Mouse (Mus musculus): ENCODE data around the gene Jup. TPM values are rescaled to one million over a fixed set of nuclear protein-coding genes. Genes with fewer than 3 reads are reported as not detected.

Jup gene
- total RNA-seq, 2 experiments from 2014 or later, result 1.8 to 2.3 TPM

GRCm38 (mm10) chr11:100392958-100393357 is 4.6 kb downstream of the Jup start:
- ATAC-seq (replicated peaks; ENCODE audit: low FRiP score, poor library complexity, severe bottlenecking), result no peak

- ATAC-seq (replicated peaks; ENCODE audit: low FRiP score, poor library complexity, severe bottlenecking), result no peak
These were observed 5.6 kb downstream of the Jup start for GRCm38 (mm10) chr11:100391884-100392345.

GRCm38 (mm10) chr11:100391081-100391883 is 6.3 kb downstream of the Jup start:
- ATAC-seq (replicated peaks; ENCODE audit: low FRiP score, poor library complexity, severe bottlenecking), result no peak

- no peak for ATAC-seq (replicated peaks; ENCODE audit: low FRiP score, poor library complexity, severe bottlenecking)
These were observed 7.6 kb downstream of the Jup start for GRCm38 (mm10) chr11:100389931-100390445.

GRCm38 (mm10) chr11:100388588-100388987 is 9.0 kb downstream of the Jup start:
- no peak for ATAC-seq (replicated peaks; ENCODE audit: low FRiP score, poor library complexity, severe bottlenecking)

- no peak for ATAC-seq (replicated peaks; ENCODE audit: low FRiP score, poor library complexity, severe bottlenecking)
These were observed 9.8 kb downstream of the Jup start for GRCm38 (mm10) chr11:100387589-100388375.

- ATAC-seq (replicated peaks; ENCODE audit: low FRiP score, poor library complexity, severe bottlenecking), result no peak
These were observed 10.5 kb downstream of the Jup start for GRCm38 (mm10) chr11:100387111-100387510.

GRCm38 (mm10) chr11:100386586-100386985 is 11.0 kb downstream of the Jup start:
- no peak for ATAC-seq (replicated peaks; ENCODE audit: low FRiP score, poor library complexity, severe bottlenecking)

- no peak for ATAC-seq (replicated peaks; ENCODE audit: low FRiP score, poor library complexity, severe bottlenecking)
These were observed 12.5 kb downstream of the Jup start for GRCm38 (mm10) chr11:100385016-100385415.

- no peak for ATAC-seq (replicated peaks; ENCODE audit: low FRiP score, poor library complexity, severe bottlenecking)
These were observed 14.9 kb downstream of the Jup start for GRCm38 (mm10) chr11:100382682-100383081.

- ATAC-seq (replicated peaks; ENCODE audit: low FRiP score, poor library complexity, severe bottlenecking), result no peak
These were observed 18.3 kb downstream of the Jup start for GRCm38 (mm10) chr11:100379311-100379710.

GRCm38 (mm10) chr11:100378446-100378845 is 19.1 kb downstream of the Jup start:
- no peak for ATAC-seq (replicated peaks; ENCODE audit: low FRiP score, poor library complexity, severe bottlenecking)

- no peak for ATAC-seq (replicated peaks; ENCODE audit: low FRiP score, poor library complexity, severe bottlenecking)
These were observed 19.6 kb downstream of the Jup start for GRCm38 (mm10) chr11:100377989-100378388.

- ATAC-seq (replicated peaks; ENCODE audit: low FRiP score, poor library complexity, severe bottlenecking), result no peak
These were observed 20.7 kb downstream of the Jup start for GRCm38 (mm10) chr11:100376746-100377389.

GRCm38 (mm10) chr11:100376005-100376404 is 21.6 kb downstream of the Jup start:
- no peak for ATAC-seq (replicated peaks; ENCODE audit: low FRiP score, poor library complexity, severe bottlenecking)

- no peak for ATAC-seq (replicated peaks; ENCODE audit: low FRiP score, poor library complexity, severe bottlenecking)
These were observed 22.4 kb downstream of the Jup start for GRCm38 (mm10) chr11:100375127-100375526.

GRCm38 (mm10) chr11:100371981-100372558 is 25.5 kb downstream of the Jup start:
- no peak for ATAC-seq (replicated peaks; ENCODE audit: low FRiP score, poor library complexity, severe bottlenecking)

- ATAC-seq (replicated peaks; ENCODE audit: low FRiP score, poor library complexity, severe bottlenecking), result no peak
These were observed 27.7 kb downstream of the Jup start for GRCm38 (mm10) chr11:100369822-100370221.

GRCm38 (mm10) chr11:100369145-100369544 is 28.4 kb downstream of the Jup start:
- no peak for ATAC-seq (replicated peaks; ENCODE audit: low FRiP score, poor library complexity, severe bottlenecking)

Data from erythroblast, adult 5-6 weeks (primary cell).